Mouse (Mus musculus): Measurements from ENCODE around the gene Troap.

GRCm38 (mm10) chr15:99082840-99083239 lies 8.5 kb downstream of the Troap start:
- TF ChIP-seq CTCF (IDR thresholded peaks at IDR 0.05), result no peak
- no peak for TF ChIP-seq EP300 (IDR thresholded peaks at IDR 0.05)

Data from lung, postnatal 0 days (tissue).